Mouse (Mus musculus): Measurements from ENCODE around the gene Nfu1. TPM values are rescaled to one million over a fixed set of nuclear protein-coding genes. Genes with fewer than 3 reads are reported as not detected.
"Not testable (repeated sequence)": the region's sequence is repeated elsewhere in the genome, so short reads cannot be mapped to it uniquely, and the experiment has no call there.

The Nfu1 gene
- polyA plus RNA-seq, 1 experiment, result 100 TPM

GRCm38 (mm10) chr6:87009692-87010328 lies 774 bp downstream of the Nfu1 start:
- peak overlapping the region; percentile 31 for H3K27ac ChIP-seq (ENCODE audit: control insufficient read depth, insufficient read depth, low read length)
- TF ChIP-seq POLR2A (IDR thresholded peaks at IDR 0.05; ENCODE audit: control insufficient read depth, extremely low read depth, insufficient read depth, low read length, poor library complexity) (peak; percentile 70), CTCF (IDR thresholded peaks at IDR 0.05; ENCODE audit: borderline replicate concordance, control insufficient read depth, extremely low read depth, insufficient read depth, low read length, poor library complexity) (no peak)
- DNase-seq, result peak; percentile 94
- H3K36me3 ChIP-seq (ENCODE audit: control insufficient read depth, insufficient read depth, low read length), result no peaks in the 10 kb centered on the region
- H3K4me1 ChIP-seq (replicated peaks; ENCODE audit: control insufficient read depth, insufficient read depth, low read length), result peaks cover 4% of the 10 kb centered on the region
- WGBS, result under 1% methylated on average over 36 of the region's 36 CpGs
- H3K27me3 ChIP-seq (ENCODE audit: control insufficient read depth, insufficient read depth, low read length), result no peaks in the 10 kb centered on the region
- H3K4me3 ChIP-seq (ENCODE audit: control insufficient read depth, insufficient read depth, low read length), result peak overlapping the region; percentile 73

DNA sequence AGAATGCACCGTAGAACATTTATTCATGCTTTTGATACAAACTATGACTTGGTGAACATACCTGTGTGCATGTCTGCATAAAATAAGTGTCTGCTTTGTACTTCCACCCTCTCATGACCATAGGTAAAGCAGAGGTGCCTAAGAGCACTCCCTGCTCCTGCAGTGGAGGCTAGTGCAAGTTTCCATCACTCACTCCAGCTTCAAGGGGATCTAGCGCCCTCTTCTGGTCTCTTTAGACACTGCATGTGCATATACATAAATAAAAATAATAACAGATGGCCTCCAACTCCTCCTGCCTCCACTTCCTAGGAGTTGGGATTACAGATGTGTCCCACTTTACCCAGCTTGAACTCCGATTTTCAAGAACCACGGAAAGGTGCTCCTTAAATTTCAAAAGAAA lies 7.9 kb downstream of the Nfu1 start:
- peak; percentile 56 for DNase-seq
- no peak overlapping the region for H3K27ac ChIP-seq (ENCODE audit: control insufficient read depth, insufficient read depth, low read length)
- peaks cover 31% of the 10 kb centered on the region for H3K36me3 ChIP-seq (ENCODE audit: control insufficient read depth, insufficient read depth, low read length)
- no peaks in the 10 kb centered on the region for H3K4me1 ChIP-seq (replicated peaks; ENCODE audit: control insufficient read depth, insufficient read depth, low read length)
- TF ChIP-seq CTCF (IDR thresholded peaks at IDR 0.05; ENCODE audit: borderline replicate concordance, control insufficient read depth, extremely low read depth, insufficient read depth, low read length, poor library complexity) (no peak), POLR2A (IDR thresholded peaks at IDR 0.05; ENCODE audit: control insufficient read depth, extremely low read depth, insufficient read depth, low read length, poor library complexity) (no peak)
- WGBS, result 81% methylated on average over 4 of the region's 4 CpGs
- no peaks in the 10 kb centered on the region for H3K27me3 ChIP-seq (ENCODE audit: control insufficient read depth, insufficient read depth, low read length)
- H3K4me3 ChIP-seq (ENCODE audit: control insufficient read depth, insufficient read depth, low read length), result no peak overlapping the region

DNA sequence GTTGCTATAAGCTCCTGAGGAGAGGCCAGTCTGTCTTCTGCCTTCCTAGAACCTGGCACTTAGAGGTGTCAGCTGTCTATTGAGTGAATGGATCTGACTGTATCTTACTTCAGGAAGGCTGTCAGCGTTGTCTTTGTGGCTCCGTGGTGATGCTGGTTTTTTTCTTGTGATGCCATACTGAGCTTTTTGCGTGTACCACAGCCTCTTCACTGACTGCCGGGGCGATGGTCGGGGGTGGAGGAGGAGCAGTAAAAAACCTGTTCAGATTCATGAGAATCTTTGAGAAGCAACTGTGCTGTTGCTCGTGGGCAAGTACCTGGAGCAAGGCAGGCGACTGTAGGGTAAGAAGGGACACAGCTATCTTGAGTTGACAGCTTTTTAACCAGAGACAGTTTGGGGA lies 9.8 kb downstream of the Nfu1 start:
- no peaks in the 10 kb centered on the region for H3K4me1 ChIP-seq (replicated peaks; ENCODE audit: control insufficient read depth, insufficient read depth, low read length)
- no peak overlapping the region for H3K27ac ChIP-seq (ENCODE audit: control insufficient read depth, insufficient read depth, low read length)
- TF ChIP-seq POLR2A (IDR thresholded peaks at IDR 0.05; ENCODE audit: control insufficient read depth, extremely low read depth, insufficient read depth, low read length, poor library complexity) (no peak), CTCF (IDR thresholded peaks at IDR 0.05; ENCODE audit: borderline replicate concordance, control insufficient read depth, extremely low read depth, insufficient read depth, low read length, poor library complexity) (no peak)
- no peak overlapping the region for H3K4me3 ChIP-seq (ENCODE audit: control insufficient read depth, insufficient read depth, low read length)
- H3K36me3 ChIP-seq (ENCODE audit: control insufficient read depth, insufficient read depth, low read length), result peaks cover 44% of the 10 kb centered on the region
- WGBS, result 93% methylated on average over 8 of the region's 8 CpGs
- DNase-seq, result no peak
- H3K27me3 ChIP-seq (ENCODE audit: control insufficient read depth, insufficient read depth, low read length), result no peaks in the 10 kb centered on the region

DNA sequence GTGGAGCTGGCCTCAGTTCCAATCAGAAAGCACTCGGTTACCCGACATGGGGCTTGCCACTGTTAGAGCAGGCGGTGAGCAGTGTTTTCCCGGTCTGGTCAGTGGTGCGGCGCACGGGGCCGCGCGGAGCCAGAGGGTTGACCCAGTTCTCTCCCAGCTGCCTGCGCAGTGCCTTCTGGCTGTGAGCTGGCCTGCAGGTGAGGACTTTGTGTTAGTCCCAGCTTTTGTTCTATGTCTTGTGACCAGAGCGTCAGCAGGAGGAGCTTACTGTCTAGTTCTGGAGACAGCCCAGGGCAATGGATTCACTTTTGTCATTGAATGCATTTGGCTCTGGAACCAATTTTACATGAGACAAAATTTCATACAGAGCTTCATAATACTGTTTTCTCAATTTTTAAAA lies 12.8 kb downstream of the Nfu1 start:
- 98% methylated on average over 12 of the region's 12 CpGs for WGBS
- no peak for DNase-seq
- H3K36me3 ChIP-seq (ENCODE audit: control insufficient read depth, insufficient read depth, low read length), result peaks cover 63% of the 10 kb centered on the region
- H3K4me3 ChIP-seq (ENCODE audit: control insufficient read depth, insufficient read depth, low read length), result no peak overlapping the region
- H3K27me3 ChIP-seq (ENCODE audit: control insufficient read depth, insufficient read depth, low read length), result no peaks in the 10 kb centered on the region
- H3K4me1 ChIP-seq (replicated peaks; ENCODE audit: control insufficient read depth, insufficient read depth, low read length), result no peaks in the 10 kb centered on the region
- H3K27ac ChIP-seq (ENCODE audit: control insufficient read depth, insufficient read depth, low read length), result no peak overlapping the region
- TF ChIP-seq CTCF (IDR thresholded peaks at IDR 0.05; ENCODE audit: borderline replicate concordance, control insufficient read depth, extremely low read depth, insufficient read depth, low read length, poor library complexity) (no peak), POLR2A (IDR thresholded peaks at IDR 0.05; ENCODE audit: control insufficient read depth, extremely low read depth, insufficient read depth, low read length, poor library complexity) (no peak)

GRCm38 (mm10) chr6:87026980-87027379 lies 17.9 kb downstream of the Nfu1 start:
- DNase-seq, result no peak
- H3K36me3 ChIP-seq (ENCODE audit: control insufficient read depth, insufficient read depth, low read length), result peaks cover 32% of the 10 kb centered on the region
- WGBS, result 79% methylated on average over 7 of the region's 7 CpGs
- no peak for TF ChIP-seq CTCF (IDR thresholded peaks at IDR 0.05; ENCODE audit: borderline replicate concordance, control insufficient read depth, extremely low read depth, insufficient read depth, low read length, poor library complexity)
- no peak for TF ChIP-seq POLR2A (IDR thresholded peaks at IDR 0.05; ENCODE audit: control insufficient read depth, extremely low read depth, insufficient read depth, low read length, poor library complexity)
- H3K27ac ChIP-seq (ENCODE audit: control insufficient read depth, insufficient read depth, low read length), result no peak overlapping the region
- no peak overlapping the region for H3K4me3 ChIP-seq (ENCODE audit: control insufficient read depth, insufficient read depth, low read length)
- H3K27me3 ChIP-seq (ENCODE audit: control insufficient read depth, insufficient read depth, low read length), result no peaks in the 10 kb centered on the region
- no peaks in the 10 kb centered on the region for H3K4me1 ChIP-seq (replicated peaks; ENCODE audit: control insufficient read depth, insufficient read depth, low read length)

- TF ChIP-seq CTCF (IDR thresholded peaks at IDR 0.05; ENCODE audit: borderline replicate concordance, control insufficient read depth, extremely low read depth, insufficient read depth, low read length, poor library complexity) (no peak), POLR2A (IDR thresholded peaks at IDR 0.05; ENCODE audit: control insufficient read depth, extremely low read depth, insufficient read depth, low read length, poor library complexity) (no peak)
- H3K36me3 ChIP-seq (ENCODE audit: control insufficient read depth, insufficient read depth, low read length), result peaks cover 19% of the 10 kb centered on the region
These were observed 19.8 kb downstream of the Nfu1 start for GRCm38 (mm10) chr6:87028881-87029280.

GRCm38 (mm10) chr6:87031310-87031709 lies 22.3 kb downstream of the Nfu1 start:
- WGBS, result 96% methylated on average over 7 of the region's 7 CpGs
- not testable (repeated sequence) for DNase-seq

More at GRCm38 (mm10) chr6:87028881-87029280, 19.8 kb downstream of the Nfu1 start:
- no peak for DNase-seq
- Histone ChIP-seq H3K27me3 (ENCODE audit: control insufficient read depth, insufficient read depth, low read length) (no peaks in the 10 kb centered on the region), H3K4me3 (ENCODE audit: control insufficient read depth, insufficient read depth, low read length) (no peak overlapping the region), H3K4me1 (replicated peaks; ENCODE audit: control insufficient read depth, insufficient read depth, low read length) (no peaks in the 10 kb centered on the region), H3K27ac (ENCODE audit: control insufficient read depth, insufficient read depth, low read length) (no peak overlapping the region)

More at GRCm38 (mm10) chr6:87031310-87031709, 22.3 kb downstream of the Nfu1 start:
- H3K27me3 ChIP-seq (ENCODE audit: control insufficient read depth, insufficient read depth, low read length); H3K4me3 ChIP-seq (ENCODE audit: control insufficient read depth, insufficient read depth, low read length); H3K27ac ChIP-seq (ENCODE audit: control insufficient read depth, insufficient read depth, low read length); H3K36me3 ChIP-seq (ENCODE audit: control insufficient read depth, insufficient read depth, low read length); H3K4me1 ChIP-seq (replicated peaks; ENCODE audit: control insufficient read depth, insufficient read depth, low read length): not testable (repeated sequence)

Data from thymus, adult 2 months (tissue).